Mouse (Mus musculus): ENCODE measurements at regions not wholly inside any gene's neighbourhood (a gene's known extent, or its start where the extent isn't known, plus 50 kb on each side); places are given as distances from the start of the nearest gene placed in this dataset.

- no peak for TF ChIP-seq CHD2 (IDR thresholded peaks at IDR 0.05; ENCODE audit: low read depth, low read length)
- no peak for TF ChIP-seq ZNF384 (IDR thresholded peaks at IDR 0.05; ENCODE audit: low read depth, low read length)
- no peak for TF ChIP-seq MAFK (IDR thresholded peaks at IDR 0.05; ENCODE audit: insufficient read depth, low read depth, low read length)
These were observed 128.9 kb downstream of the Cd24a start for GRCm38 (mm10) chr10:43707011-43707410.

Measured in ES-E14 (cell line).